ENCODE assay signal across 15 mouse cellular contexts in the genomic region with DNA sequence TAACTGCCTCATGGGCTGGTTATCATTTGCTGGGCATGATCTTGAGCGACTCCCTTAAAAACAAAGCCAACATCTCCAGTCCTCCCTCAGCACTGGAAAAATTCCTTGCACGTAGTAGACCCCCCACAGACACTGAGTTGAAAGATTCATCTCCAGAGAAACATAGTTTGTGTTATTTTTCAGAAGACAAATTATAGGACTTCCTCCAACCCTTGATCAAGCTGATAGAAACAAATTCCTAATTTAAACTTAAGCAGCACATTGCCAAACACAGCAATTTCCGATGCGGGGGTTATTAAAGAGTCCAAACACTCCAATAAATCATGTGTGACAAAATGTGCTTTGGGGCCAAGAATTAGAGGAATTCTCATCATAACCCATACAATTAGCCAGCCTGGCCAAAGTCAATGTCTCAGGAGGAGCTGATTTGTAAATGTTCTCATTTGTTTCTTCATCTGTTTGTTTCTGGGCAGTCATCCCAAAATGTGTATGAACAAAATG.
DNase-seq lines count a peak whose midpoint lies in the region; ATAC-seq and TF ChIP-seq lines count a peak whose summit lies in the region.
"Had no signal": no experiment of that assay in that cellular context is flagged by ENCODE, and none has a peak within 500 bp of the region (broad histone marks: within the 10 kb centered on the region; RNA-seq: fewer than 3 reads in every experiment).

No protein-coding gene starts in this region.

- no peak overlapping the region for H3K9ac ChIP-seq in forebrain, postnatal 0 days
- no peak overlapping the region for H3K9ac ChIP-seq in forebrain, embryonic 15.5 days (replicated peaks)
- H3K9ac ChIP-seq in liver, adult 2 months (ENCODE audit: low read depth, low read length), result no peak overlapping the region
- H3K9ac ChIP-seq in liver, embryonic 11.5 days (ENCODE audit: low read depth, low read length), result no peak overlapping the region
- no peak overlapping the region for H3K9ac ChIP-seq in kidney, postnatal 0 days (ENCODE audit: low read depth, low read length)
- H3K9ac ChIP-seq in stomach, embryonic 16.5 days (ENCODE audit: low read length), result no peak overlapping the region
- H3K9ac ChIP-seq: embryonic facial prominence, embryonic 13.5 days; hindbrain, embryonic 15.5 days; limb, embryonic 12.5 days had no signal

- 69% methylated on average over 4 of the region's 4 CpGs for WGBS in forebrain, postnatal 0 days
- 82% methylated on average over 4 of the region's 4 CpGs for whole genome bisulfite sequencing in forebrain, embryonic 15.5 days
- 77% methylated on average over 4 of the region's 4 CpGs for WGBS in liver, adult 2 months
- WGBS in liver, embryonic 11.5 days, result 69% methylated on average over 4 of the region's 4 CpGs
- 43% methylated on average over 4 of the region's 4 CpGs for WGBS in kidney, postnatal 0 days
- WGBS in stomach, embryonic 16.5 days, result 37% methylated on average over 4 of the region's 4 CpGs

- H3K9me3 ChIP-seq in forebrain, postnatal 0 days (ENCODE audit: low read length), result no peaks in the 10 kb centered on the region
- H3K9me3 ChIP-seq in forebrain, embryonic 15.5 days, result no peaks in the 10 kb centered on the region
- no peaks in the 10 kb centered on the region for H3K9me3 ChIP-seq in liver, embryonic 11.5 days (ENCODE audit: control insufficient read depth, low read length)
- no peaks in the 10 kb centered on the region; the same call in 1 of the 2 replicates for H3K9me3 ChIP-seq in kidney, postnatal 0 days (replicated peaks; ENCODE audit: low read length)
- H3K9me3 ChIP-seq in stomach, embryonic 16.5 days (replicated peaks; ENCODE audit: control insufficient read depth, low read length), result no peaks in the 10 kb centered on the region
- H3K9me3 ChIP-seq: embryonic facial prominence, embryonic 13.5 days; hindbrain, embryonic 15.5 days; limb, embryonic 12.5 days had no signal

- no peaks in the 10 kb centered on the region for H3K27me3 ChIP-seq in forebrain, postnatal 0 days (ENCODE audit: insufficient read depth, low read length)
- no peaks in the 10 kb centered on the region for H3K27me3 ChIP-seq in forebrain, embryonic 15.5 days
- no peaks in the 10 kb centered on the region for H3K27me3 ChIP-seq in liver, adult 2 months (ENCODE audit: control insufficient read depth, insufficient read depth, low read length)
- H3K27me3 ChIP-seq in liver, embryonic 11.5 days (replicated peaks; ENCODE audit: control insufficient read depth, insufficient read depth, low read length), result no peaks in the 10 kb centered on the region; the same call in 1 of the 2 replicates
- no peaks in the 10 kb centered on the region for H3K27me3 ChIP-seq in kidney, postnatal 0 days (ENCODE audit: insufficient read depth, low read length)
- no peaks in the 10 kb centered on the region for H3K27me3 ChIP-seq in stomach, embryonic 16.5 days (ENCODE audit: control insufficient read depth, insufficient read depth, low read length)
- H3K27me3 ChIP-seq: embryonic facial prominence, embryonic 13.5 days; hindbrain, embryonic 15.5 days; limb, embryonic 12.5 days had no signal

- ATAC-seq in forebrain, postnatal 0 days, result no peak
- ATAC-seq in forebrain, embryonic 15.5 days (replicated peaks), result no peak
- ATAC-seq in liver, embryonic 11.5 days (replicated peaks; ENCODE audit: low FRiP score), result no peak
- ATAC-seq in kidney, postnatal 0 days (replicated peaks; ENCODE audit: low FRiP score, low read depth), result no peak; the same call in 1 of the 2 replicates
- ATAC-seq in stomach, embryonic 16.5 days (ENCODE audit: insufficient read depth, low FRiP score), result peak; percentile 86
- no peak for ATAC-seq in CD4-positive, CD25-positive, alpha-beta regulatory T cell, adult 4 months

- H3K4me3 ChIP-seq in forebrain, postnatal 0 days (ENCODE audit: low read depth, low read length), result no peak overlapping the region
- H3K4me3 ChIP-seq in forebrain, embryonic 15.5 days, result no peak overlapping the region
- no peak overlapping the region for H3K4me3 ChIP-seq in liver, adult 2 months (ENCODE audit: insufficient read depth, low read depth, low read length)
- no peak overlapping the region for H3K4me3 ChIP-seq in liver, embryonic 11.5 days (ENCODE audit: low read depth, low read length)
- H3K4me3 ChIP-seq in kidney, postnatal 0 days (replicated peaks; ENCODE audit: low read depth, low read length), result no peak overlapping the region
- no peak overlapping the region for H3K4me3 ChIP-seq in stomach, embryonic 16.5 days (replicated peaks; ENCODE audit: low read length)
- H3K4me3 ChIP-seq: embryonic facial prominence, embryonic 13.5 days; hindbrain, embryonic 15.5 days; limb, embryonic 12.5 days; myocyte had no signal

- DNase-seq in forebrain, postnatal 0 days, result peak; percentile 22
- DNase-seq in liver, adult 2 months (ENCODE audit: extremely low read depth, low read depth, low spot score), result peak; percentile 33
- DNase-seq in liver, embryonic 11.5 days (ENCODE audit: low spot score), result no peak
- peak; percentile 93 for DNase-seq in kidney, postnatal 0 days (ENCODE audit: low spot score)
- no peak for DNase-seq in layer of hippocampus, adult 9-11 months
- DNase-seq: B cell, adult 2 months; cerebellum, postnatal 25 days; spleen, adult 18-20 months had no signal

- no peak overlapping the region for H3K4me2 ChIP-seq in forebrain, postnatal 0 days (ENCODE audit: low read depth)
- H3K4me2 ChIP-seq in forebrain, embryonic 15.5 days (replicated peaks), result no peak overlapping the region
- no peak overlapping the region for H3K4me2 ChIP-seq in liver, embryonic 11.5 days
- H3K4me2 ChIP-seq in kidney, postnatal 0 days (ENCODE audit: low read length), result no peak overlapping the region
- no peak overlapping the region for H3K4me2 ChIP-seq in stomach, embryonic 16.5 days (ENCODE audit: low read depth, low read length)
- H3K4me2 ChIP-seq: embryonic facial prominence, embryonic 13.5 days; hindbrain, embryonic 15.5 days; limb, embryonic 12.5 days had no signal

- TF ChIP-seq POLR2A in liver, adult 2 months (IDR thresholded peaks at IDR 0.05; ENCODE audit: extremely low read depth, insufficient read depth, low read length), result no peak

- H3K4me1 ChIP-seq in forebrain, postnatal 0 days (ENCODE audit: insufficient read depth), result no peaks in the 10 kb centered on the region; the same call in 1 of the 2 replicates
- H3K4me1 ChIP-seq in forebrain, embryonic 15.5 days, result no peaks in the 10 kb centered on the region
- no peaks in the 10 kb centered on the region for H3K4me1 ChIP-seq in liver, adult 2 months (ENCODE audit: control insufficient read depth, insufficient read depth, low read length)
- H3K4me1 ChIP-seq in liver, embryonic 11.5 days (replicated peaks; ENCODE audit: control insufficient read depth, insufficient read depth, low read length), result no peaks in the 10 kb centered on the region
- H3K4me1 ChIP-seq in kidney, postnatal 0 days (replicated peaks; ENCODE audit: insufficient read depth, low read length), result no peaks in the 10 kb centered on the region
- 0 out of 2 replicates have a peak, but pooled peaks cover 4% of the 10 kb centered on the region for H3K4me1 ChIP-seq in stomach, embryonic 16.5 days (ENCODE audit: control insufficient read depth, insufficient read depth, low read length)
- H3K4me1 ChIP-seq: embryonic facial prominence, embryonic 13.5 days; hindbrain, embryonic 15.5 days; limb, embryonic 12.5 days had no signal

- no peaks in the 10 kb centered on the region for H3K79me2 ChIP-seq in liver, adult 2 months (ENCODE audit: control insufficient read depth, insufficient read depth, low read length)

- no peaks in the 10 kb centered on the region for H3K36me3 ChIP-seq in forebrain, postnatal 0 days (ENCODE audit: insufficient read depth)
- no peaks in the 10 kb centered on the region for H3K36me3 ChIP-seq in forebrain, embryonic 15.5 days
- H3K36me3 ChIP-seq in liver, adult 2 months (ENCODE audit: control insufficient read depth, insufficient read depth, low read length), result no peaks in the 10 kb centered on the region
- no peaks in the 10 kb centered on the region for H3K36me3 ChIP-seq in liver, embryonic 11.5 days (ENCODE audit: control insufficient read depth, insufficient read depth, low read length)
- H3K36me3 ChIP-seq in kidney, postnatal 0 days (ENCODE audit: insufficient read depth, low read length), result no peaks in the 10 kb centered on the region
- H3K36me3 ChIP-seq in stomach, embryonic 16.5 days (ENCODE audit: control insufficient read depth, insufficient read depth, low read length), result no peaks in the 10 kb centered on the region
- H3K36me3 ChIP-seq: embryonic facial prominence, embryonic 13.5 days; hindbrain, embryonic 15.5 days; limb, embryonic 12.5 days had no signal

- no peak for TF ChIP-seq CTCF in forebrain, postnatal 0 days (IDR thresholded peaks at IDR 0.05; ENCODE audit: low read depth)
- no peak for TF ChIP-seq CTCF in liver, adult 2 months (IDR thresholded peaks at IDR 0.05; ENCODE audit: low read depth, low read length)
- TF ChIP-seq CTCF in kidney, postnatal 0 days (IDR thresholded peaks at IDR 0.05; ENCODE audit: low read depth), result no peak

- H3K27ac ChIP-seq in forebrain, postnatal 0 days (ENCODE audit: low read depth, low read length), result no peak overlapping the region
- no peak overlapping the region for H3K27ac ChIP-seq in forebrain, embryonic 15.5 days (replicated peaks)
- H3K27ac ChIP-seq in liver, adult 2 months (replicated peaks; ENCODE audit: insufficient read depth, low read depth, low read length), result no peak overlapping the region
- H3K27ac ChIP-seq in liver, embryonic 11.5 days (ENCODE audit: low read depth, low read length), result no peak overlapping the region
- no peak overlapping the region for H3K27ac ChIP-seq in kidney, postnatal 0 days
- peak overlapping the region; percentile 7; the same call in 1 of the 2 replicates for H3K27ac ChIP-seq in stomach, embryonic 16.5 days (ENCODE audit: low read length)
- H3K27ac ChIP-seq: embryonic facial prominence, embryonic 13.5 days; hindbrain, embryonic 15.5 days; limb, embryonic 12.5 days had no signal

Comparison
In these comparisons a context has a peak if more than half of its experiments do, and no peak if none do; other contexts are left out.
1. DNase-seq: peak in forebrain, postnatal 0 days (single experiment), liver, adult 2 months (single experiment) and kidney, postnatal 0 days (single experiment); none in liver, embryonic 11.5 days (single experiment) and layer of hippocampus, adult 9-11 months (single experiment).